Mouse (Mus musculus) hindbrain, embryonic 12.5 days (tissue): Measurements from ENCODE around the gene Susd3. TPM values are rescaled to one million over a fixed set of nuclear protein-coding genes. Genes with fewer than 3 reads are reported as not detected.
A peak's percentile ranks its signal among the peaks of the same experiment; 100 is the strongest.

Experiments
- ATAC-seq: fragments of 200-750 bp; cut with Nextera tagmentation; 2 replicates; pipeline ENCODE4 v1.8.0; 2017; ENCODE audit warnings: moderate TSS enrichment; ENCODE audit not compliant: low FRiP score
- H3K27ac ChIP-seq: fragments of 300-500 bp; sonication (generic); 2 replicates; pipeline ENCODE4 v1.5.1; 2016; ENCODE audit warnings: mild to moderate bottlenecking
- H3K27me3 ChIP-seq: fragments of 300-500 bp; sonication (generic); 2 replicates; pipeline ENCODE4 v1.6.1; 2016; ENCODE audit warnings: mild to moderate bottlenecking
- H3K36me3 ChIP-seq: fragments of 300-500 bp; sonication (generic); 2 replicates; pipeline ENCODE4 v1.6.1; 2016; ENCODE audit warnings: mild to moderate bottlenecking
- H3K4me1 ChIP-seq: fragments of 300-500 bp; sonication (generic); 2 replicates; pipeline ENCODE4 v1.6.1; 2016
- H3K4me2 ChIP-seq: fragments of 300-500 bp; sonication (generic); replicated peaks from 2 replicates; pipeline ENCODE4 v1.6.1; 2016; ENCODE audit warnings: mild to moderate bottlenecking
- H3K4me3 ChIP-seq: fragments of 300-500 bp; sonication (generic); 2 replicates; pipeline ENCODE4 v1.5.1; 2016; ENCODE audit warnings: mild to moderate bottlenecking
- H3K9ac ChIP-seq: fragments of 300-500 bp; sonication (generic); 2 replicates; pipeline ENCODE4 v1.6.1; 2016; ENCODE audit warnings: mild to moderate bottlenecking, moderate library complexity
- H3K9me3 ChIP-seq: fragments of 300-500 bp; sonication (generic); replicated peaks from 2 replicates; pipeline ENCODE4 v1.6.1; 2016; ENCODE audit warnings: mild to moderate bottlenecking
- WGBS: fragments of 180-500 bp; shearing (Covaris S2); methylation state at CpG from one replicate; pipeline ENCODE4 v1.1.7; 2016; 5-methylcytosine and 5-hydroxymethylcytosine counted together
- polyA plus RNA-seq: library from polyadenylated mRNA; unstranded; fragments of >200 nt; fragmentation: Nextera tagmentation; extraction: Ambion mirVana; gene quantifications from 2 replicates; pipeline ENCODE4 v1.2.1, GENCODE M21; 2016

Gene Susd3
- polyA plus RNA-seq, 1 experiment from 2014 or later: 0.96 TPM

DNA sequence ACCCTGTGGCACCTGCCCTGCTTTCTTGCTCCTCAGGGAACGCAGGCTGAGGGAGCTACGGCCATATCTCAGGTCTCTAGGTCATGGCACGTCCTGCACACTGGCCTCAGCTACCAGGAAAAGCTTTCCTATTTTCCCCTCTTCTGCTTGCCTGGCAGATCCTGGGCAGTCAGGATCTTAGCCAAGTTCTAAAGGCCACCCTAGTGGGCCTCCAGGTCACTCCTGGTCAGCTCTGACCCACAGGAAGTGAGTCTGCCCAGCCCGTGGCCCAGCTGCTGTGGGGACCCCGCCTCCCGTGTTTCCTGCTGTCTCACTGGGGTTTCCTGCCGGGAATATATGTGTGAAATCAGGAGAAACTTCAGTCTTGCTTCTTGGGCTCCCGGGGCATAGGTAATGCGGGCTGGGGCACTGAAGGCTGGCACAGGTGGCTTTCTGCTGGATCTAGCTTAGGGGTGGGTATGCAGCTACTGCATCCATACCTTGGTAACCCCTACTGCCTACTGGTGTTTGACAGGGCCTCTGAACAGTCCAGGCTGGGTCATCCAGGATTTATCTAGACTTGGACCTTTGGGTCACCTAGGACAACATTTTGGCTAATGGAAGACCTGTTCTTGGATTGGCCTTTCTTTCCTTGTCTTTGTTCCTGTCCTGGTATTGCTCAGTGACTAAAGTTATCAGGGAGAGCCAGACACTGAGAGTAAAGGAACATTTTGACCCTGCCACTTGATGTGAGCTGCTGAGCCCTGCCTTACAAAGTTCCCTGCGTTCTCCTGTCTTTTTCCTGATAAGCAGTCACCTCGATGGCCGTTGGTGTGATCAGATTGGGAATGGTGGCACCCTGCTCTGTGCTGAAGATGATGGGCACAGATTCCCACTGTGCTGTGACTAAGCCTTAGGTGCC lies 58.3 kb downstream of the Susd3 start:
- H3K9me3 ChIP-seq: no peaks in the 10 kb centered on the region
- no peak overlapping the region for H3K4me3 ChIP-seq
- peaks cover 36% of the 10 kb centered on the region for H3K4me1 ChIP-seq
- H3K27me3 ChIP-seq: peaks cover 21% of the 10 kb centered on the region
- no peak overlapping the region for H3K4me2 ChIP-seq
- no peak overlapping the region for H3K27ac ChIP-seq
- no peak for ATAC-seq
- WGBS: 78% methylated on average over 12 of the region's 12 CpGs
- H3K9ac ChIP-seq: no peak overlapping the region
- no peaks in the 10 kb centered on the region for H3K36me3 ChIP-seq

DNA sequence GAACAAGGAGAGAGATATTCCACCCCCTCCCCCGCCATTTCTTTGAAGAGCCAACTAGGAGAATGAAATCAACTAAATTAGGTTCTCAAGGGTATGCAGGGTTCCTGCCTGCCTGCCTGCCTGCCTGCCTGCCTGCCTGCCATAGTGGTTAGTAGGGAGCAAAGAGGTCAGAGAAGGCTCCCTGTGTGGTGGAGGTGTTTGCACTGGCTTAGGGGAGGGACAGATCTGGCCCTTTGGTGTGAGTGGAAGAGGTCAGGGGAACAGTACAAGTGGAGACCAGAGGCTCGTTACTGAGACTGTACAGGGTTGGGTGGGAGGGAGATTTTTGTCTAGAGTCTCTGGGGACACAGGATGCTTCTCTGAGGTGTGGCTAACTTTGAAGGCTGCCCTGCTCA lies 59.5 kb downstream of the Susd3 start:
- H3K9ac ChIP-seq: no peak overlapping the region
- H3K36me3 ChIP-seq: no peaks in the 10 kb centered on the region
- H3K4me1 ChIP-seq: peaks cover 36% of the 10 kb centered on the region
- 0 out of 2 replicates have a peak overlapping the region, but pooled peaks have one; percentile 11 for H3K4me2 ChIP-seq
- H3K27ac ChIP-seq: no peak overlapping the region
- no peak overlapping the region for H3K4me3 ChIP-seq
- H3K9me3 ChIP-seq: 0 out of 2 replicates have a peak, but pooled peaks cover 2% of the 10 kb centered on the region
- peaks cover 21% of the 10 kb centered on the region for H3K27me3 ChIP-seq
- ATAC-seq: no peak
- WGBS: 58% methylated on average over 2 of the region's 2 CpGs

DNA sequence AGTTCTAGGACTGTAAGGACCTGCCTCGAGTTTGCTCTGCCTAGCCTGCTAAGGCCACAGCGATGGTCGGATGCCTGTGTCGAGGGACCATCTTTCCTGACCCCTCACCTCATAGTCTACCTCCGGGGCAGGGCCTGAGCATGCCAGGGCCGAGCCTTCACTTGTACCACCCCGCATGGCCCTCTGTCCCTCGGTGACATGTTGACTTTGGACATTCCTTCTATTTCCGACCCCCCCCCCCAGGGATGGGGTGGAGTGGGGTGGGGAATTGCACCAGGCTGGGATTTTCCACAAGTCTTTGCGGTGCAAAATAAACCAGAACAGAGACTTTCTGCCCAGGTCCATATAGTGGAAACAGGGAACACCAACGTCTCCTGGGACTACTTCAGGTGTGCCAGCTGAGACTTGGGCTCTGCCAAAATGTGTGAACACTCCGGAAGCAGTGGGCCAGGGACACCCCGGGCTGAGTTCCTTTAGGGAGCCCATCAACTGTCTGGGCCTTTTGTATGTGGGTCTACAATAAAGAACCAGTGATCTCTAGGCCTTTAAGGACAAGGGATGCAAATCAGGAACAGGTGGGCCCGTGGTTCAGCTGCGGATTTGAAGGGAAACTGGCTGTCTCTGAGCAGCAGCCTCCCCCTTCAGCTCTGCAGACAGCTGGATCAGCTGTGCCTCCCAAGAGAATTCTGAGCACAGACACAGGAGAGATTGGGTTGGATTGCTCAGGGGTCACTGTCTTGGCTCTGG lies 60.1 kb downstream of the Susd3 start:
- Histone ChIP-seq H3K36me3 (no peaks in the 10 kb centered on the region), H3K9ac (peak overlapping the region; percentile 72), H3K4me2 (peak overlapping the region; percentile 99), H3K27ac (no peak overlapping the region), H3K9me3 (0 out of 2 replicates have a peak, but pooled peaks cover 3% of the 10 kb centered on the region), H3K4me3 (peak overlapping the region; percentile 71), H3K4me1 (peaks cover 36% of the 10 kb centered on the region), H3K27me3 (peaks cover 21% of the 10 kb centered on the region)
- ATAC-seq: peak; percentile 8; the same call in 1 of the 2 replicates
- 28% methylated on average over 15 of the region's 15 CpGs for WGBS

DNA sequence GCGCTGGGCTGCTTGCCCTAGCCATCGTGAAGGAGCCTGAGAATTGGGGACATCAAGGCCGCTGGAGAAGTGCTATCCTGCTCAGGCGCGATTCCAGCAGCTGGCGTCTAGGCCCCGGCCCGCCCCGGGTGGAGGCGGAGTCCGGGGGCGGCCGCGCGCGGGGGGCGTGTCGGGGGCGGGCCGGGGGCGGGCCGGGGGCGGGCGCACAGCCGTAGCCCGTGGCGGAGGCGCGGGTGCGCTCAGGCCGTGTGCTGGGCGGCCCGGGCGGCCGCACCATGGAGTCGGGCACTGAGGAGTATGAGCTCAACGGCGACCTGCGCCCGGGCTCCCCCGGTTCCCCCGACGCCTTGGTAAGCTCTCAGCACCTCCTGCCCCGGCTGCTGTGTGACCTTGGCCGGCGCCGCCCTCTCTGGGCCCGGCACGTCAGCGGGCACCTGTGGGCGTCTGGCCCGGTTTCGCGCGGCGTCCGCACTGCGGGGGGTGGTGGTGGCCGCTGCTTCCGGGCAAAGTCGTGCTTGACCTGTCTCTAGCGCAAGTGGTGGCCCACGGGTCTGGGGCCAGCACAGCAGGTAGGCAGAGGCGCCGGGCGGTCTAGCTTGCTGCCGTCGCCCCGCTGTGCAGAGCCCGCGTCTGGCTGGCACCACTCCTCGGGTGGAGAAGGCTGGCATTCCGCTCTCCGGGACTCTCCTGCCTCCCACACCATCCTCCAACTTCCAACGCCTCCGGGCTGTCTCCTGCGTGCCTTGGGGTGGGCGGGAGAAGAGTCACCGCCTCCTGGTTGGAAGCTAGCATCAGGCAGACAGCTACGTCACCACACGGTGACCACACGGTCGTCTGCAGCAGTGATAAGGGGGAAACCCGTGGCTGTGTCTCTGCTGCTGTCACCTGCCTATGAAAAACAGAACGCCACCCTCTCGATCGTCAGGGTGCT lies 61.0 kb downstream of the Susd3 start, which contains the start of gene Ninj1:
TSS of gene Ninj1 (plus strand) at position 198 of the 931 bp plus-strand sequence.
- peak; percentile 90 for ATAC-seq
- peaks cover 36% of the 10 kb centered on the region for H3K4me1 ChIP-seq
- peaks cover 21% of the 10 kb centered on the region for H3K27me3 ChIP-seq
- H3K27ac ChIP-seq: peak within 1 kb of the TSS; percentile 12; the same call in 1 of the 2 replicates
- peak within 1 kb of the TSS; percentile 99 for H3K4me2 ChIP-seq
- H3K9ac ChIP-seq: peak within 1 kb of the TSS; percentile 72
- WGBS: under 1% methylated on average over 63 of the region's 87 CpGs
- peak within 1 kb of the TSS; percentile 71 for H3K4me3 ChIP-seq
- H3K9me3 ChIP-seq: 0 out of 2 replicates have a peak, but pooled peaks cover 3% of the 10 kb centered on the region
- no peaks in the 10 kb centered on the region for H3K36me3 ChIP-seq

DNA sequence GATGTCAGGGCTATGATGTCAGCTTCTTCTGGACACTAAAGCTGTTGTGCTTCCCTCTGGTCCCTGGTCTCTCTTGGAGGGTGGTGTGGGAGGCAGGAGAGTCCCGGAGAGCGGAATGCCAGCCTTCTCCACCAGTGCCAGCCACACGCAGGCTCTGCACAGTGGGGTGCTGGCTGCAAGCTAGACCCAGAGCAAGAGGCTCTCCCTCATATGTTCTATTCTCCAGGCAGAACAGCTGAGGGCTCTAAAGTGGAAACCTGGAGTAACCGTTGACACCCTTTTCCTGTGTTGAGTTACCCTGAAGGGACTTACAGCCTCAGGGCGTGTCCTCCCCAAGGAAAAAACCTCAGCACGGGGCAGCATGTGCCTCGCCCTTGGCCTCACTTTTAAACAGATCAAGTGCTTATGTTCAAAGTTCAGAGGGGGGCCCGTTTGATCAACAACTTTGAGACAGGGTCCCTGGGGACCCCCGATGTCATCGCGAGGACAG lies 61.7 kb downstream of the Susd3 start:
- Histone ChIP-seq H3K27me3 (peaks cover 21% of the 10 kb centered on the region), H3K4me2 (peak overlapping the region; percentile 99), H3K36me3 (no peaks in the 10 kb centered on the region), H3K4me1 (peaks cover 36% of the 10 kb centered on the region), H3K9me3 (0 out of 2 replicates have a peak, but pooled peaks cover 3% of the 10 kb centered on the region), H3K4me3 (peak overlapping the region; percentile 71), H3K27ac (no peak overlapping the region), H3K9ac (peak overlapping the region; percentile 72; the same call in 1 of the 2 replicates)
- ATAC-seq: peak; percentile 10; the same call in 1 of the 2 replicates
- WGBS: 14% methylated on average over 11 of the region's 11 CpGs

DNA sequence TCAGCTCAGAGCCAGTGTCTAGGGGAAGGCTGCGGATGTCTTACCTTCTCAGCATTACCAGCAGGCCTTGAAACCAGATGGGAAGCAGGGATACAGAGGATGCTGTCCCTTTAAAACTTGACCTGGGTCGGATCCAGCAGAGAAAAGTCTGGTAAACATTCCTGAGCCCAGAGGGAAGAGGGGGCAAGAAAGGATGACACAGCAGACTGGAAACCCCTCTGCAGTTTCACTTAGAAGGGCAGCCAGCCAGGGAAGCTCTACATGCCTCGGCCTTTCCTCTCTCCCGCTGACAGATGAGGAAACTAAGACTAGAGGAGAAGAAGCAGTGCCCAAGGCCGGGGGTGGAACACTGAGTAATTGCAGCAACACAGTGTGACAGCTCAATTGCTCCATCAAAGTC lies 64.9 kb downstream of the Susd3 start:
- Histone ChIP-seq H3K4me3 (no peak overlapping the region), H3K36me3 (no peaks in the 10 kb centered on the region), H3K27me3 (peaks cover 8% of the 10 kb centered on the region), H3K4me1 (peaks cover 26% of the 10 kb centered on the region), H3K9me3 (0 out of 2 replicates have a peak, but pooled peaks cover 3% of the 10 kb centered on the region), H3K4me2 (no peak overlapping the region), H3K9ac (no peak overlapping the region), H3K27ac (no peak overlapping the region)
- ATAC-seq: no peak
- 59% methylated on average over 5 of the region's 5 CpGs for WGBS

DNA sequence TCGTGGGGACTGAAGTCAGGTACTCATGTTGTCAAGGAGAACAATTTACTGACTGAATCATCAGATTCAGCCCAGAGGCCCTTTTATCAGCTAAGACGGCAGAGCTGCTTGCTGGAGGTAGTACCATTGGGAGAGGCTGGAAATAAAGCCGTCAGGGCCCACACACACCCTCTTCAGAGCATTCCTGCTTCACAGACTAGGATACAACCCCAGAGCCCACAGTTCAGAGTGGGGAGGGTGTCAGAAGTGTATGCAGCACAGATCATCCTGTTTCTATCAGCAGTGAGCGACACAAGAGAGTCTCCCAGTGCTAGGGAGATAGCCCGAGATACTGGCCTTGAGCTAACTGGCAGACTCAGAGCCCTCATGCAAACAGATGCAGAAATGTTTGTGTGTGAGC lies 65.3 kb downstream of the Susd3 start:
- no peak for ATAC-seq
- H3K27me3 ChIP-seq: peaks cover 6% of the 10 kb centered on the region
- H3K9me3 ChIP-seq: 0 out of 2 replicates have a peak, but pooled peaks cover 3% of the 10 kb centered on the region
- no peak overlapping the region for H3K4me2 ChIP-seq
- H3K4me3 ChIP-seq: no peak overlapping the region
- peaks cover 25% of the 10 kb centered on the region for H3K4me1 ChIP-seq
- no peak overlapping the region for H3K9ac ChIP-seq
- H3K36me3 ChIP-seq: no peaks in the 10 kb centered on the region
- no peak overlapping the region for H3K27ac ChIP-seq
- WGBS: 63% methylated on average over 5 of the region's 5 CpGs

DNA sequence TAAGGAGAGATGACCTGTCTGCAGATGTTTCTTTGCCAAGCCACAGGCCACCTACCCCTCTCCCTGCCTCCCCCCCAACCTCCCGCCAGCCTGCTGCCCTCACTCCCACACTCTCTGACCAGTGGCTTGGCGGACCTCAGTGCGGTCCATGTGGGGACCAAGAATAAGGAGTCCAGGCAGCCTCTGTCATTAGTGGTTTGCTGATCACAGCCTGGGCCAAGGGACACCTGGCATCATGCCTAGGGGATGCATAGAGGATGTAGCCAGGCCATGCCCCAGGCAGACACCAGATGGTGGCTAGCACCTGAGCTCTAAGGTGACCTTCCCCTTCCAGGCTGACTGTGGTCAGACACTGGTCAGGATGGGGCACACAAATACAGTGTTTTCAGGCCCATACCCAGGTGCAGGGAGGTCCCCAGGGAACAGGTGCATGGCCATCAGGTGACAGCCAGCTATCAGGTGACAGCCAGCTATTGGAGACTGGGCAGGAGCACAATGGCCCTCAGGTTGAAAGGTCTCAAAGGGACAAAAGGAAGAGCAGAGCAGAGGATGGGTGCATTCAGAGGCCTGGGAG lies 67.0 kb downstream of the Susd3 start:
- Histone ChIP-seq H3K9me3 (0 out of 2 replicates have a peak, but pooled peaks cover 3% of the 10 kb centered on the region), H3K4me1 (peaks cover 10% of the 10 kb centered on the region; the same call in 1 of the 2 replicates), H3K27me3 (peaks cover 2% of the 10 kb centered on the region), H3K27ac (no peak overlapping the region), H3K4me3 (no peak overlapping the region), H3K4me2 (no peak overlapping the region), H3K36me3 (no peaks in the 10 kb centered on the region), H3K9ac (no peak overlapping the region)
- 66% methylated on average over 3 of the region's 3 CpGs for WGBS
- ATAC-seq: no peak

DNA sequence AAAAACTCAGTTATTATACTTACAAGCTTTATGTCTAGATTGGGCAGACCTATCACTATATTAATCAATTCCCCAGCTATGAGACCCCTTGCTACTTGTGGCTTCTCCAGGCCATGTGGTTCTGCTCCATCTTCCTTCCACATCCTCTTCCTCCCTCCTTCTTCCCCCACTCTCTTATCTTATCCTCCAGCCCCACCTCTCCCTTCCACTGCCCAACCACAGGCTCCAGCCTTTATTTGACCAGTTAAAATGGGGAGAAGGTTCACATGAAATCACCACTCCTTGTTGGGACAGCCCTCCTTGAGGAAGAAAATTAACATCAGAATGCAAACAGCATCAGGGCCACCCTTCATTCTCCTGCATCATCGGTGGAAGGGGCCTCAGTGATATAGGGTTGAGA lies 67.8 kb downstream of the Susd3 start:
- H3K4me1 ChIP-seq: 0 out of 2 replicates have a peak, but pooled peaks cover 10% of the 10 kb centered on the region
- no peaks in the 10 kb centered on the region for H3K36me3 ChIP-seq
- H3K27me3 ChIP-seq: no peaks in the 10 kb centered on the region
- no peak for ATAC-seq
- H3K27ac ChIP-seq: no peak overlapping the region
- 50% methylated on average over 1 of the region's 1 CpGs for WGBS
- 0 out of 2 replicates have a peak, but pooled peaks cover 3% of the 10 kb centered on the region for H3K9me3 ChIP-seq
- no peak overlapping the region for H3K4me2 ChIP-seq
- no peak overlapping the region for H3K9ac ChIP-seq
- H3K4me3 ChIP-seq: no peak overlapping the region
